Mouse (Mus musculus) lung, postnatal 0 days (tissue): ENCODE results near the gene Hsd3b1.

Experiments used
- CTCF ChIP-seq: IDR thresholded peaks from 2 replicates; pipeline ENCODE4 v1.5.1; 2016; ENCODE audit warnings: antibody characterized with exemption, mild to moderate bottlenecking
- EP300 ChIP-seq: IDR thresholded peaks from 2 replicates; pipeline ENCODE4 v1.6.1; 2016; ENCODE audit warnings: antibody characterized with exemption, mild to moderate bottlenecking, control low read depth

GRCm38 (mm10) chr3:98814101-98814670, 45.4 kb downstream of the Hsd3b1 start, which contains the start of gene Hsd3b6:
- TF ChIP-seq EP300 (no peak), CTCF (no peak)
